Mouse (Mus musculus) brain, embryonic 14.5 days (tissue): ENCODE measurements at regions not wholly inside any gene's neighbourhood (a gene's known extent, or its start where the extent isn't known, plus 50 kb on each side); places are given as distances from the start of the nearest gene placed in this dataset.

Source experiments
- CTCF ChIP-seq: fragments of 200-500 bp; IDR thresholded peaks from 2 replicates; pipeline ENCODE4 v1.5.1; 2012; ENCODE audit warnings: inconsistent platforms, mild to moderate bottlenecking, moderate library complexity, borderline replicate concordance; ENCODE audit not compliant: insufficient read depth, insufficient read length; ENCODE audit errors: extremely low read depth
- POLR2A ChIP-seq: fragments of 200-500 bp; IDR thresholded peaks from 2 replicates; pipeline ENCODE4 v1.6.1; 2012; ENCODE audit warnings: mild to moderate bottlenecking, inconsistent platforms, borderline replicate concordance; ENCODE audit not compliant: poor library complexity, insufficient read depth, insufficient read length, severe bottlenecking; ENCODE audit errors: extremely low read depth

DNA sequence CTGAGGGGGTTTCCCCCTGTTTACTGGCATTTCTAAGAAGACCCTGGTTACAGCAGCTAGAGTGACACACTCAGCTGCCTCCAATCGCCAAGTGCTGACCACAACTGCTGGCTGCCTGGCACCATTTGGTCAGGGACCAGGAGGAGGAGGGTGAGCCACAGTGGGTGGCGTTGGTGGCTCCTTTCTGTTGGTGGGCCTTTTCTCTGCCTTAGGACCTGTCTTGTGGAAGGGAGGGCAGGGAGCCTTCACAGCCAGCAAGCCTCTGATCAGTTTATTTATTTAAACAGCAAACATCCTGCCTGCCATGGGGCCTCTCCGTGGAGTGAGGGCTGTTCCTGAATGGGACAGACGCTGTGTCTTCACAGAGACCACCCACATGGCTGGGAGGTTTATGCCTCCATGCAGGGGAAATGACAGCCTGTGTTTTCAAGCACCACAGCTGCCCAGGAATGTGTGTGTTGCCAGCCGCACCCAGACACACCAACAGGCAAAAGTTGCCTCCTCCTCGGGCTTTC is 86.0 kb downstream of the Hsd17b3 start:
- TF ChIP-seq CTCF (no peak), POLR2A (no peak)
